Mouse (Mus musculus) testis, adult 2 months (tissue): Measurements from ENCODE around the gene Gys2.

Experiments
- CTCF ChIP-seq: fragments of 200-500 bp; IDR thresholded peaks from 2 replicates; pipeline ENCODE4 v1.5.1; 2012; ENCODE audit warnings: low read depth, mild to moderate bottlenecking, inconsistent platforms, low read length, moderate library complexity; ENCODE audit not compliant: control insufficient read depth, insufficient read depth, insufficient replicate concordance
- POLR2A ChIP-seq: fragments of 200-500 bp; IDR thresholded peaks from 2 replicates; pipeline ENCODE4 v1.6.1; 2012; ENCODE audit warnings: low read depth, mild to moderate bottlenecking, inconsistent platforms, low read length, moderate library complexity; ENCODE audit not compliant: control insufficient read depth

DNA sequence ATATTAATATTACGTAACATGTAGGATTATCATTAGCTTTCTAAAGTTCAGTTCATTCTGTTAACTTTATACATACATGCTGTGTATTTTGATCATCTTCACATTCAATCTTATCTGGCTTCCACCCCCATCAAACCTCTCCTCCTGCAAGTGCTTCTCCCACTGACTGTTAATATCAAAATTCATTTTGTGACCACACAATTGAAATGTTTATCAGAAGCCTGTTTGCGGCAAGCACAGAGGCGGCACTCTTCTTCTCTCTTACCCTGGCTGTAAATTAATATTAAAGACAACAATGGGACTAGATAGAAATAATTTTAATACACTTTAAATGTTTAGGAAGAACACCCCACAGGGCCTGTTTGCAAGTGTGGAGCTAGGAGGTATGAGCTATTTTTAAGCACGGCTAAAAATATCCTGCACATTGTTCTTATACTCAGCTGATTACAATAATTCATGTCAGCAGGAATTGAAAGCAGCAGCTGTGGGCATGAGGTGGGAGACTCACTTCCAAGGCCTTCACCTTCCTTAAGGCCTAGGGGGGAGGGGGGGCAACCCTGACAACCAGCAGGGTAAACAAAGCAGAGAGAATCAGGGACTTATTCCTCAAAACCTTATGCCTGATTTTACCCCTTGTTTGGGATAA is 12.7 kb upstream of the Gys2 start:
- no peak for TF ChIP-seq CTCF
- no peak for TF ChIP-seq POLR2A
